Mouse (Mus musculus): ENCODE results near the gene Gm28048. TPM values are rescaled to one million over a fixed set of nuclear protein-coding genes. Genes with fewer than 3 reads are reported as not detected.

Gm28048 gene
- total and polyA plus RNA-seq, 2 experiments, result 13.0 TPM; not detected in 1

GRCm38 (mm10) chr11:22792149-22792548, 189.7 kb downstream of the Gm28048 start:
- Histone ChIP-seq H3K9ac (ENCODE audit: low read depth, low read length) (no peak overlapping the region), H3K4me1 (ENCODE audit: control insufficient read depth, insufficient read depth, low read length) (peaks cover 3% of the 10 kb centered on the region; the same call in 1 of the 2 replicates), H3K79me2 (ENCODE audit: control insufficient read depth, insufficient read depth, low read length) (no peaks in the 10 kb centered on the region), H3K27me3 (ENCODE audit: control insufficient read depth, insufficient read depth, low read length) (no peaks in the 10 kb centered on the region), H3K36me3 (ENCODE audit: control insufficient read depth, insufficient read depth, low read length) (no peaks in the 10 kb centered on the region), H3K4me3 (ENCODE audit: insufficient read depth, low read depth, low read length) (no peak overlapping the region), H3K27ac (replicated peaks; ENCODE audit: insufficient read depth, low read depth, low read length) (no peak overlapping the region)
- DNase-seq (ENCODE audit: extremely low read depth, low read depth, low spot score), result no peak
- no peak for TF ChIP-seq POLR2A (IDR thresholded peaks at IDR 0.05; ENCODE audit: extremely low read depth, insufficient read depth, low read length)
- TF ChIP-seq CTCF (IDR thresholded peaks at IDR 0.05; ENCODE audit: low read depth, low read length), result no peak
- 93% methylated on average over 1 of the region's 1 CpGs for WGBS

GRCm38 (mm10) chr11:22791726-22792125, 190.2 kb downstream of the Gm28048 start:
- no peak for DNase-seq (ENCODE audit: extremely low read depth, low read depth, low spot score)
- Histone ChIP-seq H3K9ac (ENCODE audit: low read depth, low read length) (no peak overlapping the region), H3K27ac (replicated peaks; ENCODE audit: insufficient read depth, low read depth, low read length) (no peak overlapping the region), H3K4me1 (ENCODE audit: control insufficient read depth, insufficient read depth, low read length) (peaks cover 3% of the 10 kb centered on the region; the same call in 1 of the 2 replicates), H3K36me3 (ENCODE audit: control insufficient read depth, insufficient read depth, low read length) (no peaks in the 10 kb centered on the region), H3K27me3 (ENCODE audit: control insufficient read depth, insufficient read depth, low read length) (no peaks in the 10 kb centered on the region), H3K4me3 (ENCODE audit: insufficient read depth, low read depth, low read length) (no peak overlapping the region), H3K79me2 (ENCODE audit: control insufficient read depth, insufficient read depth, low read length) (no peaks in the 10 kb centered on the region)
- TF ChIP-seq CTCF (IDR thresholded peaks at IDR 0.05; ENCODE audit: low read depth, low read length), result no peak
- TF ChIP-seq POLR2A (IDR thresholded peaks at IDR 0.05; ENCODE audit: extremely low read depth, insufficient read depth, low read length), result no peak
- WGBS, result 94% methylated on average over 5 of the region's 5 CpGs

GRCm38 (mm10) chr11:22787833-22788232, 194.1 kb downstream of the Gm28048 start:
- DNase-seq (ENCODE audit: extremely low read depth, low read depth, low spot score), result no peak

More at GRCm38 (mm10) chr11:22787833-22788232, 194.1 kb downstream of the Gm28048 start:
- Histone ChIP-seq H3K4me3 (ENCODE audit: insufficient read depth, low read depth, low read length) (no peak overlapping the region), H3K79me2 (ENCODE audit: control insufficient read depth, insufficient read depth, low read length) (no peaks in the 10 kb centered on the region), H3K9ac (ENCODE audit: low read depth, low read length) (no peak overlapping the region), H3K4me1 (ENCODE audit: control insufficient read depth, insufficient read depth, low read length) (no peaks in the 10 kb centered on the region), H3K36me3 (ENCODE audit: control insufficient read depth, insufficient read depth, low read length) (no peaks in the 10 kb centered on the region), H3K27ac (replicated peaks; ENCODE audit: insufficient read depth, low read depth, low read length) (no peak overlapping the region), H3K27me3 (ENCODE audit: control insufficient read depth, insufficient read depth, low read length) (no peaks in the 10 kb centered on the region)
- WGBS, result 91% methylated on average over 2 of the region's 2 CpGs
- no peak for TF ChIP-seq CTCF (IDR thresholded peaks at IDR 0.05; ENCODE audit: low read depth, low read length)
- no peak for TF ChIP-seq POLR2A (IDR thresholded peaks at IDR 0.05; ENCODE audit: extremely low read depth, insufficient read depth, low read length)

Other genes with a start within 250 kb of the Gm28048 start
- 8.1 and 8.5 TPM in 2 replicates for gene B3gnt2, start 121.1 kb downstream of the Gm28048 start, total RNA-seq (2014; rRNA removed)
- gene B3gnt2, start 121.1 kb downstream of the Gm28048 start, polyA plus RNA-seq (2012; rRNA removed), result 5.6 and 6.2 TPM in 2 replicates
- 5.6 and 6.8 TPM in 2 replicates for gene Zrsr1, start 10.1 kb downstream of the Gm28048 start, total RNA-seq (2014; rRNA removed)
- 3.8 and 4.9 TPM in 2 replicates for gene Zrsr1, start 10.1 kb downstream of the Gm28048 start, polyA plus RNA-seq (2012; rRNA removed)
- gene Commd1, start 292 bp upstream of the Gm28048 start, total RNA-seq (2014; rRNA removed), result 42.4 and 53.5 TPM in 2 replicates
- 15.9 and 18.5 TPM in 2 replicates for gene Commd1, start 292 bp upstream of the Gm28048 start, polyA plus RNA-seq (2012; rRNA removed)
- gene Cct4, start 8.4 kb upstream of the Gm28048 start, total RNA-seq (2014; rRNA removed), result 86.8 and 92.2 TPM in 2 replicates
- 89.2 and 136 TPM in 2 replicates for gene Cct4, start 8.4 kb upstream of the Gm28048 start, polyA plus RNA-seq (2012; rRNA removed)
- 1.9 and 3.8 TPM in 2 replicates for gene Fam161a, start 25.4 kb upstream of the Gm28048 start, total RNA-seq (2014; rRNA removed)
- gene Fam161a, start 25.4 kb upstream of the Gm28048 start, polyA plus RNA-seq (2012; rRNA removed), result 0.95 and 1.0 TPM in 2 replicates